Mouse (Mus musculus): ENCODE data around the gene Serpina1d. TPM values are rescaled to one million over a fixed set of nuclear protein-coding genes. Genes with fewer than 3 reads are reported as not detected.
"Not testable (repeated sequence)": the region's sequence is repeated elsewhere in the genome, so short reads cannot be mapped to it uniquely, and the experiment has no call there.

The Serpina1d gene
- polyA plus RNA-seq (2014; fragmentation: Nextera tagmentation; extraction: Ambion mirVana) = not detected in 2 replicates

DNA sequence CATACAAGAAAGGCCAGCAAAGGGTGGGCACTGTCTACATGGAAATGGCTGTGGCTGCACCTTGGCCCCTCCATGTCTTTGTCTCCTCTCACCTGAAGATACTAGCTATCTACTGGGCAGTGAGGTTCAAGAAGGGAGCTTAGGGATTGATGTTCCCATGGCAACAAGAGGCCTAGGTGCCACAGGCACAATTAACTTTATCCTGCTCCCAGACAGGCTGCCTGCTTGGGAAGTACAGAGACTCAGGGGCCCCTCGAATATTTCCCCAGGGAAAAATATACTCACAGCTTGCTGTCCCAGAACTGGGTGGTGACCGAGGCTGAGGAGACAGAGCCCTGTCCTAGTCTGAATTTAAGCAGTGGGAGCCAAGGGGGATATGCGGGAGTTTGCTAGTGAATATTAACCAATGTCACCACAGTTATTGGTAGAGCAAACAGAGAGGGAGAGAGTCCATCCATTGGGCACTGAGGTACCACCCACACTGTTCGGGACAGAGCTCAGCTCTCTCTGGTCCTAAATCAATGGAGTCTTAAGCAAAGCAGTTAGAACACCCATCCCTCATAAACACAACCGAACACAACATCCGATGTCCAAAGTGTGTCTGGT lies at the start of gene Serpina1d:
Gene Serpina1d, minus strand, starts transcription at position 347 of the 606 bp plus-strand sequence.
- not testable (repeated sequence) for H3K27me3 ChIP-seq (ENCODE audit: control insufficient read depth, insufficient read depth, low read length); H3K27ac ChIP-seq (replicated peaks in 1 of 2; ENCODE audit: control insufficient read depth in 1 of 2, insufficient read depth in 1 of 2, low read depth in 2 of 2, low read length in 2 of 2); H3K9ac ChIP-seq (ENCODE audit: low read length); H3K9me3 ChIP-seq (ENCODE audit: control insufficient read depth, low read length); H3K36me3 ChIP-seq (ENCODE audit: control insufficient read depth, insufficient read depth, low read length); ATAC-seq (ENCODE audit: insufficient number of reproducible peaks, insufficient read depth, low FRiP score, low read depth); H3K4me2 ChIP-seq (ENCODE audit: low read length); H3K4me1 ChIP-seq (ENCODE audit: control insufficient read depth in 2 of 2, insufficient read depth in 2 of 2, low read length in 2 of 2); H3K4me3 ChIP-seq (ENCODE audit: control insufficient read depth in 1 of 2, insufficient read depth in 1 of 2, low read depth in 1 of 2, low read length in 2 of 2)
- WGBS = 75% methylated on average over 6 of the region's 6 CpGs

DNA sequence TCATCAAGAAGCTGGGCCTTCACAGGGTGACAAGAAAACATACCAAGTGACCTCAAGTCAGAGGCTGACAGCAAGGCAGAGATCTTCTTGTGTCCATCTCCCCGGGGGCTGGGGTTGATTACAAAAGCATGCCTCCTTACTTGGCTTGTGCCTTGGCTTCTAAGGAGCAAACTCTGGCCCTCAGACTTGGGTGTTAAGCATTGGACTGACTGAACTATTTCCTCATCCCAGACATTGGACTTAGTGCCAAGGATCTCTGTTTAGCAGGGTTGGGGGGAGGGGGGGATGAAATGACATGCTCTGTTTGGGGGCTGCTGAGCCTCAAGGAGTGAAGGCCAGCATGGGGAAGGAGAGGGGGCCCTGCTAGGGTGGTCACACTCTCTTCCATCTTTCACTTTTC lies 2.8 kb downstream of the Serpina1d start:
- H3K9ac ChIP-seq (ENCODE audit: low read length); H3K4me1 ChIP-seq (ENCODE audit: control insufficient read depth in 2 of 2, insufficient read depth in 2 of 2, low read length in 2 of 2); H3K27ac ChIP-seq (replicated peaks in 1 of 2; ENCODE audit: control insufficient read depth in 1 of 2, insufficient read depth in 1 of 2, low read depth in 2 of 2, low read length in 2 of 2); H3K36me3 ChIP-seq (ENCODE audit: control insufficient read depth, insufficient read depth, low read length); H3K27me3 ChIP-seq (ENCODE audit: control insufficient read depth, insufficient read depth, low read length); ATAC-seq (ENCODE audit: insufficient number of reproducible peaks, insufficient read depth, low FRiP score, low read depth); H3K4me3 ChIP-seq (ENCODE audit: control insufficient read depth in 1 of 2, insufficient read depth in 1 of 2, low read depth in 1 of 2, low read length in 2 of 2); H3K9me3 ChIP-seq (ENCODE audit: control insufficient read depth, low read length); H3K4me2 ChIP-seq (ENCODE audit: low read length): not testable (repeated sequence)
- WGBS = 33% methylated on average over 1 of the region's 1 CpGs

DNA sequence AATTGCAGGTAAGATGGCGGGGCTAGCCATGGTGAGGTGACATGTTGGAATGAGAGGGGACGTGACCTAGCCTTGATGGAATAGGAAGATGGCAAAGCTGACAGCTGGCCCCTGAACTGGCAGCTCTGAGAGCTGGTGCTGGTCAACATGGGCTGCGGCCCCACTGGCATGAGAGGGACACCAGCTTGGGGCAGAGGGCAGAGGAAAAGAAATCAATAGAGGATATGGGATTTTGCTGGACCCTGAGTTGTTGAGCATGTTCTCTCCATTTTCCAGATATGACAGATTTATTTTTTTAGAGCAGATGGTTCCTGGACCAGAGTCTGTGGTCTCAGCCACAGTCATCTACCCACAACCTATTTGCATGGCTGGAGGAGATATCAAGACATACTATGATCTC lies 10.3 kb downstream of the Serpina1d start:
- H3K4me1 ChIP-seq (ENCODE audit: control insufficient read depth in 2 of 2, insufficient read depth in 2 of 2, low read length in 2 of 2); H3K36me3 ChIP-seq (ENCODE audit: control insufficient read depth, insufficient read depth, low read length); H3K9me3 ChIP-seq (ENCODE audit: control insufficient read depth, low read length); H3K27ac ChIP-seq (replicated peaks in 1 of 2; ENCODE audit: control insufficient read depth in 1 of 2, insufficient read depth in 1 of 2, low read depth in 2 of 2, low read length in 2 of 2); H3K4me3 ChIP-seq (ENCODE audit: control insufficient read depth in 1 of 2, insufficient read depth in 1 of 2, low read depth in 1 of 2, low read length in 2 of 2); H3K9ac ChIP-seq (ENCODE audit: low read length); ATAC-seq (ENCODE audit: insufficient number of reproducible peaks, insufficient read depth, low FRiP score, low read depth); H3K4me2 ChIP-seq (ENCODE audit: low read length); H3K27me3 ChIP-seq (ENCODE audit: control insufficient read depth, insufficient read depth, low read length): not testable (repeated sequence)
- 65% methylated on average over 3 of the region's 3 CpGs for WGBS

DNA sequence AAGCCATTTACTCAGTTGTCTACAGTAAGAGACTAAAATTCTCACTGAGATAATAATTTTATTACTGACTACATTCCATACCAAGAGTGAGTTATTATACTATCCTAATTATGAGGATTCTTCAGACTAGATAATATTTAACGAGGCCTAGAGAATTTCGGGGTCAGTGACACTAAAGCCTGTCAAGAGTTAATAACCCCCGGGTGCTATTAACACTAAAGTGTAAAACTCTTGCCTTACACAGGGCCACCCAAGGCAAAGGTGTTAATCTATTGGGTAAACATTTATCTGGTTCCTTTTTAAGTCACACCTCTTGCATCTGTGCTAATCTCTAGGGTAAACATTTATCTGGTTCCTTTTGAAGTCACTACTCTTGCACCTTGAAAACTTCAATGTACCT lies 13.1 kb downstream of the Serpina1d start:
- not testable (repeated sequence) for H3K27ac ChIP-seq (replicated peaks in 1 of 2; ENCODE audit: control insufficient read depth in 1 of 2, insufficient read depth in 1 of 2, low read depth in 2 of 2, low read length in 2 of 2); ATAC-seq (ENCODE audit: insufficient number of reproducible peaks, insufficient read depth, low FRiP score, low read depth); H3K4me1 ChIP-seq (ENCODE audit: control insufficient read depth in 2 of 2, insufficient read depth in 2 of 2, low read length in 2 of 2); H3K4me2 ChIP-seq (ENCODE audit: low read length); H3K9me3 ChIP-seq (ENCODE audit: control insufficient read depth, low read length); H3K4me3 ChIP-seq (ENCODE audit: control insufficient read depth in 1 of 2, insufficient read depth in 1 of 2, low read depth in 1 of 2, low read length in 2 of 2); H3K9ac ChIP-seq (ENCODE audit: low read length); H3K36me3 ChIP-seq (ENCODE audit: control insufficient read depth, insufficient read depth, low read length); H3K27me3 ChIP-seq (ENCODE audit: control insufficient read depth, insufficient read depth, low read length)
- 74% methylated on average over 3 of the region's 3 CpGs for WGBS

DNA sequence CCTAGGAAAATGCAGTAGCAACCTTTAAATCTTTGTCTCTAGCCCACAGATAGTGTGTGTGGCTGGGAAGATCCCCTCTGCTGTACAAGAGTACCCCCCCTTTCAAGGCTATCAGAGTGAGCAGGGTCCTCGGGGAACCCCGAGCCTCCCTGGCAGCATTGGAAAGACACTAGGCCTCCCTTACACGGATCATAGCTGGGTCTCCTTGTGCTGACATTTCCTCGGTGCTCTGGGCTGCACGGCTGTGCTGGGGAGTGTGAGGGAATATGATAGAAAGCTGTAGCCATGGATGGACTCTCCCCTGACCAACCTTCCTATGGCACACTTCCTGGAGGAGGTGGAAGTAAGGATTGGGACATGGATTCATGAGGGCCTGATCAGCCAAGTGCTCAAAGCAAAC lies 27.4 kb downstream of the Serpina1d start:
- H3K4me1 ChIP-seq (ENCODE audit: control insufficient read depth in 2 of 2, insufficient read depth in 2 of 2, low read length in 2 of 2); H3K9ac ChIP-seq (ENCODE audit: low read length); ATAC-seq (ENCODE audit: insufficient number of reproducible peaks, insufficient read depth, low FRiP score, low read depth); H3K4me3 ChIP-seq (ENCODE audit: control insufficient read depth in 1 of 2, insufficient read depth in 1 of 2, low read depth in 1 of 2, low read length in 2 of 2); H3K9me3 ChIP-seq (ENCODE audit: control insufficient read depth, low read length); H3K4me2 ChIP-seq (ENCODE audit: low read length); H3K36me3 ChIP-seq (ENCODE audit: control insufficient read depth, insufficient read depth, low read length); H3K27me3 ChIP-seq (ENCODE audit: control insufficient read depth, insufficient read depth, low read length); H3K27ac ChIP-seq (replicated peaks in 1 of 2; ENCODE audit: control insufficient read depth in 1 of 2, insufficient read depth in 1 of 2, low read depth in 2 of 2, low read length in 2 of 2): not testable (repeated sequence)
- 72% methylated on average over 5 of the region's 5 CpGs for WGBS

DNA sequence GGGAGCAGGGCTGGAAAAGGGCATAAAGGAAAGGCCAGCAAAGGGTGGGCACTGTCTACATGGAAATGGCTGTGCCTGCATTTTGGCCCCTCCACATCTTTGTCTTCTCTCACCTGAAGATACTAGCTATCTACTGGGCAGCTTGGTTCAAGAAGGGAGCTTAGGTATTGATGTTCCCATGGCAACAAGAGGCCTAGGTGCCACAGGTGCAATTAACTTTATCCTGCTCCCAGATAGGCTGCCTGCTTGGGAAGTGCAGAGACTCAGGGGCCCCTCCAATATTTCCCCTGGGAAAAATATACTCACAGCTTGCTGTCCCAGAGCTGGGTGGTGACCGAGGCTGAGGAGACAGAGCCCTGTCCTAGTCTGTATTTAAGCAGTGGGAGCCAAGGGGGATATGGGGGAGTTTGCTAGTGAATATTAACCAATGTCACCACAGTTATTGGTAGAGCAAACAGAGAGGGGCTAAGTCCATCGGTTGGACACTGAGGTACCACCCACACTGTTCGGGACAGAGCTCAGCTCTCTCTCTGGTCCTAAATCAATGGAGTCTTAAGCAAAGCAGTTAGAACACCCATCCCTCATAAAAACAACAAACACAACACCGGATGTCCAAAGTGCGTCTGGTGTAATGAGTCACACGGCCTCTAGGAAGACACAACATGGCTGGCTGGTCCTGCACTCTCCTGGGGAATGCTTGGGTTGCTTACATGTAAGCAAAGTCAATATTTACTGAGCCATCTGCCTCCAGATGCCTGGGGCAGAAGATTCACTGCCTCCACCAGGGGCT lies 35.4 kb downstream of the Serpina1d start:
- not testable (repeated sequence) for H3K36me3 ChIP-seq (ENCODE audit: control insufficient read depth, insufficient read depth, low read length); H3K27ac ChIP-seq (replicated peaks in 1 of 2; ENCODE audit: control insufficient read depth in 1 of 2, insufficient read depth in 1 of 2, low read depth in 2 of 2, low read length in 2 of 2); H3K4me1 ChIP-seq (ENCODE audit: control insufficient read depth in 2 of 2, insufficient read depth in 2 of 2, low read length in 2 of 2); H3K4me3 ChIP-seq (ENCODE audit: control insufficient read depth in 1 of 2, insufficient read depth in 1 of 2, low read depth in 1 of 2, low read length in 2 of 2); ATAC-seq (ENCODE audit: insufficient number of reproducible peaks, insufficient read depth, low FRiP score, low read depth); H3K9me3 ChIP-seq (ENCODE audit: control insufficient read depth, low read length); H3K4me2 ChIP-seq (ENCODE audit: low read length); H3K27me3 ChIP-seq (ENCODE audit: control insufficient read depth, insufficient read depth, low read length); H3K9ac ChIP-seq (ENCODE audit: low read length)
- 86% methylated on average over 5 of the region's 6 CpGs for WGBS

DNA sequence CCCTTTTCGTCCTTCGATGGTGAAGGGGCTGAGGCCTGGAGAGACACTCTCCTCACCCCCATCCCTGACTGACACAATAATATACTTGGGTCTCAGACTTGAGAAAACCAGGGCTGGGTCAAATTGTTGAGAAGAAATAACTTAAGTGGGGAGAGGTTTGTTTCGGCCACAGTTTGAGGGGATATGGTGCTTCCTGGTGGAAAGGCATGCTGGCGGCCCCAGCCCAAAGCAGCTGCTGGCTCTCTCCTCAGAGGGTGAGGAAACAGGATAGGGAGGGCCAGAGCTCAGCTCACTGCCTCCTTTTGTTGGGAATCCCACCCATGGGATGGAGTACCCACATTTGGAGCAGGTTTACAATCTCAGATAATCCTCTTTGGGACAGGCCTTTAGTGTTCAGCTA lies 37.8 kb downstream of the Serpina1d start:
- H3K4me1 ChIP-seq (ENCODE audit: control insufficient read depth in 2 of 2, insufficient read depth in 2 of 2, low read length in 2 of 2); H3K4me3 ChIP-seq (ENCODE audit: control insufficient read depth in 1 of 2, insufficient read depth in 1 of 2, low read depth in 1 of 2, low read length in 2 of 2); H3K9ac ChIP-seq (ENCODE audit: low read length); H3K9me3 ChIP-seq (ENCODE audit: control insufficient read depth, low read length); H3K27ac ChIP-seq (replicated peaks in 1 of 2; ENCODE audit: control insufficient read depth in 1 of 2, insufficient read depth in 1 of 2, low read depth in 2 of 2, low read length in 2 of 2); H3K4me2 ChIP-seq (ENCODE audit: low read length); ATAC-seq (ENCODE audit: insufficient number of reproducible peaks, insufficient read depth, low FRiP score, low read depth); H3K27me3 ChIP-seq (ENCODE audit: control insufficient read depth, insufficient read depth, low read length); H3K36me3 ChIP-seq (ENCODE audit: control insufficient read depth, insufficient read depth, low read length): not testable (repeated sequence)
- 85% methylated on average over 4 of the region's 4 CpGs for WGBS

DNA sequence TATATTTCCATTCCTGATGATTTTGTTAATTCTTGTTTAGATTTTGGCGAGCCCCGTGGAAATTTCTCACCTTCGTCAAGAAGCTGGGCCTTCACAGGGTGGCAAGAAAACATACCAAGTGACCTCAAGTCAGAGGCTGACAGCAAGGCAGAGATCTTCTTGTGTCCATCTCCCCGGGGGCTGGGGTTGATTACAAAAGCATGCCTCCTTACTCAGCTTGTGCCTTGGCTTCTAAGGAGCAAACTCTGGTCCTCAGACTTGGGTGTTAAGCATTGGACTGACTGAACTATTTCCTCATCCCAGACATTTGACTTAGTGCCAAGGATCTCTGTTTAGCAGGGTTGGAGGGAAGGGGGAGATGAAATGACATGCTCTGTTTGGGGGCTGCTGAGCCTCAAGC lies 38.3 kb downstream of the Serpina1d start:
- not testable (repeated sequence) for H3K4me3 ChIP-seq (ENCODE audit: control insufficient read depth in 1 of 2, insufficient read depth in 1 of 2, low read depth in 1 of 2, low read length in 2 of 2); H3K27ac ChIP-seq (replicated peaks in 1 of 2; ENCODE audit: control insufficient read depth in 1 of 2, insufficient read depth in 1 of 2, low read depth in 2 of 2, low read length in 2 of 2); H3K4me1 ChIP-seq (ENCODE audit: control insufficient read depth in 2 of 2, insufficient read depth in 2 of 2, low read length in 2 of 2); ATAC-seq (ENCODE audit: insufficient number of reproducible peaks, insufficient read depth, low FRiP score, low read depth); H3K9ac ChIP-seq (ENCODE audit: low read length); H3K9me3 ChIP-seq (ENCODE audit: control insufficient read depth, low read length); H3K36me3 ChIP-seq (ENCODE audit: control insufficient read depth, insufficient read depth, low read length); H3K4me2 ChIP-seq (ENCODE audit: low read length); H3K27me3 ChIP-seq (ENCODE audit: control insufficient read depth, insufficient read depth, low read length)
- 71% methylated on average over 4 of the region's 4 CpGs for WGBS
